Mouse (Mus musculus) testis, adult 2 months (tissue): ENCODE data around the gene Rarb.

Experiments
- CTCF ChIP-seq: fragments of 200-500 bp; IDR thresholded peaks from 2 replicates; pipeline ENCODE4 v1.5.1; 2012; ENCODE audit warnings: low read depth, mild to moderate bottlenecking, inconsistent platforms, low read length, moderate library complexity; ENCODE audit not compliant: control insufficient read depth, insufficient read depth, insufficient replicate concordance
- POLR2A ChIP-seq: fragments of 200-500 bp; IDR thresholded peaks from 2 replicates; pipeline ENCODE4 v1.6.1; 2012; ENCODE audit warnings: low read depth, mild to moderate bottlenecking, inconsistent platforms, low read length, moderate library complexity; ENCODE audit not compliant: control insufficient read depth

DNA sequence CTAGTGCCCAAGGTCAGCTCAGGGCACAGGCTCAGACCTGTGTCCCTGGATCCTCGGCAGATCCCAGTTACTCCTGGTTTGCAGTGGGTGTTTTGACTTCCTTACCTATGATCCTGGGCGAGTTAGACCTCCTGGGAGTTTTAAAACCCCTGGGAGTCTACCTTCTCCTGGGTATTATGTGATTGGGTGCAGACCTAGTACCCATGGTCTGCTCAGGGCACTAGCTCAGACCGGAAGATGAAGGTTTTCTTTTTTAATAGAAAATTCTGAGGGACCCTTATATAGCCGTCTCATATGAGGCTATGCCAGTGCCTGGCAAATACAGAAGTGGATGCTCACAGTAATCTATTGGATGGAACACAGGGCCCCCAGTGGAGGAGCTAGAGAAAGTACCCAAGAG is 413.8 kb downstream of the Rarb start:
- TF ChIP-seq POLR2A (no peak), CTCF (no peak)
